Mouse (Mus musculus): ENCODE measurements around the gene Clic1. TPM values are rescaled to one million over a fixed set of nuclear protein-coding genes. Genes with fewer than 3 reads are reported as not detected.

The Clic1 gene
- polyA plus RNA-seq, 1 experiment from 2014 or later = 147 TPM

DNA sequence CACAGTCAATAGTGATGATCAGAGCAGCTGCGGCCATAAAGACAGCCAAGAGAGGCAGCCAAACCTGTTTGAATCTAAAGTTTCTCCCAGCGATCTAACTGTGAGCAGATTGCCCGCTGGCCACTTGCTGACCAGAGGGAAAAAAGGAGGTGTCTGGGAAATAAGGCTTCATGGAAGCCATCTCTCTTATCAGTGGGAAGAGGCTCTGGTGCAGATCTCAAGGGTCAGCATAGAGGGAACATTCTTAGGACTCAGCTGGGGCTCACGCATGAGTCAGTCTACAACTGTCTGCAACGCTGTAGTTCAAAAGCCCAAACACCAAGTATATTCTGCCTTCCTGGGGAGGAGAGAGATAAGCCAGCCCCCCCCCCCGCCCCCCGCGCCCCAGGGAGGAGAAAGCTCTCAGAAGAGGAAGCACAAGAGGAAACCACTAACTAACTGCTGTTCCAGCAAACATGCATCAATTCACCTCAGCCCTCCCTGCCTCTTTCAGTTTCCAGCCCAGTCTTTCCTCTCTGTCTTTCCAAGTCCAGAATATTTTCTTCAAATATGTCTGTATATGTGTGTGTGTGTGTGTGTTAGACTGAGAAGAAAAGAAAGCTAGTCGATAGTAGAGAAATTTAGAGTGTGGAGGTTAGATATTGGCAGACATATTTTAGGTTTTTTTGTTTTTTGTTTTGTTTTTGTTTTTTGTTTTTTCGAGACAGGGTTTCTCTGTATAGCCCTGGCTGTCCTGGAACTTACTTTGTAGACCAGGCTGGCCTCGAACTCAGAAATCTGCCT lies 1.4 kb upstream of the Clic1 start:
- Histone ChIP-seq H3K9me3 (replicated peaks) (no peaks in the 10 kb centered on the region), H3K36me3 (ENCODE audit: poor library complexity, severe bottlenecking) (peaks cover 11% of the 10 kb centered on the region), H3K9ac (no peak overlapping the region), H3K4me1 (peaks cover 56% of the 10 kb centered on the region), H3K4me2 (0 out of 2 replicates have a peak overlapping the region, but pooled peaks have one; percentile 7), H3K27me3 (no peaks in the 10 kb centered on the region), H3K4me3 (no peak overlapping the region), H3K27ac (peak overlapping the region; percentile 35)
- WGBS = 47% methylated on average over 11 of the region's 11 CpGs
- no peak for ATAC-seq

DNA sequence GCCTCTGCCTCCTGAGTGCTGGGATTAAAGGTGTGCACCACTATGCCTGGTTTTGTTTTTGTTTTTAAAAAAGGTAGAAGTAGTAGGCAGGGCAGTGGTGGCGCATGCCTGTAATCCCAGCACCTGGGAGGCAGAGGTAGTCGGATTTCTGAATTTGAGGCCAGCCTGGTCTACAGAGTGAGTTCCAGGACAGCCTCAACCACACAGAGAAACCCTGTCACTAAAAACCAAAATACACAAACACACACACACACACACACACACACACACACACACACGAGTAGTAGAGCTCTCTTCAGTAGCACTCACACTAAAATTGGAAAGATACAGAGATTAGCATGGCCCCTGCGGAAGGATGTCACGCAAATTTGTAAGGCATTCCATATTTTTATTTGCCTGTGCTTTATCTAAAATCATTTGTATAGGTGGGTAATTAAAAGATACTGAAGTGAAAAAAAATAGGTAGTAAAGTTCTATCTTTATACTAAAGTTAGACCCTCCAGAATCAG lies 780 bp upstream of the Clic1 start:
- peaks cover 56% of the 10 kb centered on the region for H3K4me1 ChIP-seq
- H3K4me2 ChIP-seq = peak overlapping the region; percentile 72
- H3K27ac ChIP-seq = peak overlapping the region; percentile 90; the same call in 1 of the 2 replicates
- ATAC-seq = no peak
- WGBS = 80% methylated on average over 5 of the region's 5 CpGs
- no peaks in the 10 kb centered on the region for H3K27me3 ChIP-seq
- H3K9me3 ChIP-seq (replicated peaks) = no peaks in the 10 kb centered on the region
- H3K4me3 ChIP-seq = no peak overlapping the region
- H3K36me3 ChIP-seq (ENCODE audit: poor library complexity, severe bottlenecking) = peaks cover 17% of the 10 kb centered on the region
- H3K9ac ChIP-seq = no peak overlapping the region

GRCm38 (mm10) chr17:35050126-35050750 lies 472 bp downstream of the Clic1 start:
- no peaks in the 10 kb centered on the region for H3K27me3 ChIP-seq
- H3K4me1 ChIP-seq = peaks cover 56% of the 10 kb centered on the region
- H3K4me2 ChIP-seq = peak overlapping the region; percentile 72
- H3K27ac ChIP-seq = peak overlapping the region; percentile 90
- H3K36me3 ChIP-seq (ENCODE audit: poor library complexity, severe bottlenecking) = peaks cover 26% of the 10 kb centered on the region
- 1% methylated on average over 27 of the region's 27 CpGs for WGBS
- H3K9me3 ChIP-seq (replicated peaks) = no peaks in the 10 kb centered on the region
- ATAC-seq = no peak
- H3K9ac ChIP-seq = peak overlapping the region; percentile 80
- H3K4me3 ChIP-seq = peak overlapping the region; percentile 48

DNA sequence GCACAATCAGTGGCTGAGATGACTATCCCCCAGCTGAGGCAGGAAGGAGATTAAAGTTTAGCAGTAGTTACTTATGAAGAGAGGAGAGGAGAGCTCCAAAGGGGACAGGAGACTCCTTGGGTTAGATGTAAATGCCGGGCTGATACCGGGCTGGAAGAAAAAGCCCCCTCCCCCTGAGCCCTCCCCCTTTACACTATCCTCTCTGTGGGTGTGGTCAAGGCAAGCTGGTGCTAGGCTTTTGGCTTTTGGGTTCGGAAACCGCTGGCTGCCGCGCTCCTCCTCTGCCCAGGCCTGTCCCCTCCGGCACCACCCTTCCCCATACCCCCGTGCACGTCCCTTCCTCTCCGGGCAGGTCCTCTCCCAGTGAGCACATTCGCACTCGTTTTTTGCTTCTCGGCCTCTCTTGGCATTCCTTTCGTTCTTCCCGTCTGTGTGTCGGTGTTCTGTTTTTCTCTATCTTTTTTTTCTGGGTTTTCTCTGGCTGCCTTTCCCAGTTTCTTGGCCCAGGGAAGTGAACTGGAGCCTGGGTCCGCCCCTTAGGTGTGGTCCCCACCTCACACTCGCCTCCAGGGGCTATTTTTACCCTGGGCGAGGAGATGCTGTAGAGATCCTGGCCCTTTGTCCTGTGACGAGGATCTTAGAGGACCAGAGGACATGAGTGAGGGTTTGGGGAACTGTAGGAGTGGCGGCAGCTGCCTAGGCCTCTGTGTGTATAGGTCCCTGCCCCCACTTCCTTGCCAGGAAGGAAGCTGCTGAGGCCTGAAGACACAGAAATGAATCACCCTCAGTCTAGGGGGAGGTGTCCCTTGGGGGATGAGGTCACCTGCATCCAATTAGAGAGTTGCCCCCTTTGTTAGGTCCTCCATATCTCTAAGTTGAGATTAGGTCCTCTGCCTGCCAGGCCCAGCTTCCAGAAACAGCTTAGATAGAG lies 1.7 kb downstream of the Clic1 start:
- Histone ChIP-seq H3K36me3 (ENCODE audit: poor library complexity, severe bottlenecking) (peaks cover 37% of the 10 kb centered on the region), H3K4me2 (peak overlapping the region; percentile 72), H3K27me3 (no peaks in the 10 kb centered on the region), H3K27ac (peak overlapping the region; percentile 93), H3K4me1 (peaks cover 47% of the 10 kb centered on the region), H3K9me3 (replicated peaks) (no peaks in the 10 kb centered on the region), H3K9ac (peak overlapping the region; percentile 80), H3K4me3 (peak overlapping the region; percentile 48)
- WGBS = 2% methylated on average over 21 of the region's 21 CpGs
- ATAC-seq = peak; percentile 39

DNA sequence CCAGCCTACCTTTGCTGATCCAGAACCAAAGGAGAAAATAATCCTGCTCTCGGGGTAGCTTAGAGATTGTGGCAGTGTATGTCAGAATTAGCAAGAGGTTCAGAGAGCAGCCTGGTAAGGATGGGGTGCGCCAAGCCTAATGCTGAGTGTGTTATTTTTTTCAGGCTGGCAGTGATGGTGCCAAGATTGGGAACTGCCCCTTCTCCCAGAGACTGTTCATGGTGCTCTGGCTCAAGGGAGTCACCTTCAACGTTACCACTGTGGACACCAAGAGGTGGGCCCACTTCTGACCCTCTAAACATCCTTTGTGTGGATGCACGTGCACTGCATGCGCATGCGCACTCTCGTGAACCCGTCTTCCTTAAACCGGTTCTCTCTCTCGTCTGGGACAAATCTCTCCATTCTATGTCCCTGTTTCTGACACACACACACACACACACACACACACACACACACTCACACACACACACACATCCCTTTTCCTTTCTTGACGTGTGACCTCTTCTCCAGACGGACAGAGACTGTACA lies 2.6 kb downstream of the Clic1 start:
- H3K27me3 ChIP-seq = no peaks in the 10 kb centered on the region
- ATAC-seq = no peak
- peak overlapping the region; percentile 72 for H3K4me2 ChIP-seq
- H3K4me1 ChIP-seq = peaks cover 40% of the 10 kb centered on the region
- H3K36me3 ChIP-seq (ENCODE audit: poor library complexity, severe bottlenecking) = peaks cover 41% of the 10 kb centered on the region
- 73% methylated on average over 11 of the region's 12 CpGs for WGBS
- H3K9me3 ChIP-seq (replicated peaks) = no peaks in the 10 kb centered on the region
- H3K9ac ChIP-seq = peak overlapping the region; percentile 80
- H3K27ac ChIP-seq = peak overlapping the region; percentile 93
- H3K4me3 ChIP-seq = peak overlapping the region; percentile 48

DNA sequence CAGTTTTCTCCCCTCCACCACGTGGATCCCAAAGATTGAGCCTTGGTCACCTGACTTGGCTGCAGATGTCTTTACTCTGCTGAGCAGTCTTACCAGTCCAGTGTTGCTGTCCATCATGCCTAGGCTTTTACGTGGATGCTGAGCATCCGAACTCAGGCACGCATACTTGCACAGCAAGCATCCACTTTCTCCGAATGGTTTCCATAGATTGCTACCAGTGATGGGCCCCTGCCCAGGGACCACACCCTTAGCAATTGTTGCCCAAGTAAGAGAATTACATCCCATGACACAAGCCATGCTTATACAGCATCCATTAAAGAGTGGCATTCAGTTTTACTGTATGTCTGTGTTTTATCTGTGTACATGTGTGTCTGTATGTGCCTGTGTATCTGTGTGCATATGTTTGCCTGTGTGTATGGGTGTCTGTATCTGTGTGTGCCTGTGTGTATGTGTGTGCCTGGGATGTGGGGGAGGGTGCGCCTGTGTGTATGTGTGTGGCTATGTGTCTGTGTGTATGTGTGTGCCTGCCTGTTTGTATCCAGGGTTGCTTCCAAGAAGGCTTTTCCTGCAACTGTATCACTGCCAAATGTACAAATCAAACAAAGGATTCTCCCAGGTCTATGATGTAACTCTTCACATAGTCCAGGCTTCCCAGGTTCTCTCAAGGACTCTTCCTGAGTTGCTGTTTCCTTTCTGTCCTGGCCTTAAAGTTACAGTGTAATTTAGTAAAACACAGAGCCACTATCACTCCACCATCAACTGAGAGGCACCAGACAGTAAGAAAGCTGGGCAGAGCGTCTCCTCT lies 6.1 kb downstream of the Clic1 start:
- H3K36me3 ChIP-seq (ENCODE audit: poor library complexity, severe bottlenecking) = peaks cover 54% of the 10 kb centered on the region
- WGBS = 90% methylated on average over 7 of the region's 7 CpGs
- H3K9ac ChIP-seq = no peak overlapping the region
- H3K4me2 ChIP-seq = no peak overlapping the region
- H3K27me3 ChIP-seq = no peaks in the 10 kb centered on the region
- no peaks in the 10 kb centered on the region for H3K9me3 ChIP-seq (replicated peaks)
- H3K4me3 ChIP-seq = no peak overlapping the region
- no peak overlapping the region for H3K27ac ChIP-seq
- H3K4me1 ChIP-seq = peaks cover 36% of the 10 kb centered on the region
- ATAC-seq = no peak

DNA sequence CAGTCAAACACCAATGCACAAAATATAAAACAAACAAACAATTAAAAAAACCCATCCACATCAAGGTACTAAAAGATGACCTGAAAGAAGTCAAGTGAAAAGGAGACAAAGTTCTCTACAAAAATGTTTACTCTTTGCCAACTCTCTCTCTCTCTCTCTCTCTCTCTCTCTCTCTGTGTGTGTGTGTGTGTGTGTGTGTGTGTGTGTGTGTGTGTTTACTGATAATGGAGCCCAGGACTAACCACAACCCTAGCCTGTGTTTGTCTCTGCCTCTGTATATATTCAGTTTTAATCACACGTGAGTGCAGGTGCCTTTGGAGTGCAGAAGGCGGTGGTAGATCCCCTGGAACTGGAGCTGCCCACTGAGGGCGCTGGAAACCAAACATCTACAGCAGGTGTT lies 7.3 kb downstream of the Clic1 start:
- no peak for ATAC-seq
- Histone ChIP-seq H3K4me3 (no peak overlapping the region), H3K9me3 (replicated peaks) (no peaks in the 10 kb centered on the region), H3K36me3 (ENCODE audit: poor library complexity, severe bottlenecking) (peaks cover 64% of the 10 kb centered on the region), H3K4me2 (no peak overlapping the region), H3K27ac (no peak overlapping the region), H3K9ac (no peak overlapping the region), H3K4me1 (peaks cover 34% of the 10 kb centered on the region), H3K27me3 (no peaks in the 10 kb centered on the region)
- 85% methylated on average over 3 of the region's 3 CpGs for WGBS

DNA sequence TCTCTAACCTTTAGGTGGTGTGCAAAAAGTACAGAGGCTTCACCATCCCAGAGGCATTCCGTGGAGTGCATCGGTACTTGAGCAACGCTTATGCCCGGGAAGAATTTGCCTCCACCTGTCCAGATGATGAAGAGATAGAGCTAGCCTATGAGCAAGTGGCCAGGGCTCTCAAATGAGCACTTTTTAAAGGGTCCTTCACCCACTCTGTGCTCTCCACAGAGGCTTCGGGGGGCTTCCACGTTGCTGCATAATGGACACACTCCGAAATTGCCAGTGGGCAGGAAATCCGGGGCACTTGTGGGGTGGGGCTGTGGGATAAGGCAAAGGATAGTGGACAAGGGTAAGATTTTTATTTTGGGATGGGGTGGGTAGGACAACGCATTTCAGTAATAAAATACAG lies 8.6 kb downstream of the Clic1 start:
- Histone ChIP-seq H3K4me2 (peak overlapping the region; percentile 91), H3K27me3 (peaks cover 3% of the 10 kb centered on the region; the same call in 1 of the 2 replicates), H3K9ac (no peak overlapping the region), H3K36me3 (ENCODE audit: poor library complexity, severe bottlenecking) (peaks cover 65% of the 10 kb centered on the region), H3K27ac (peak overlapping the region; percentile 94; the same call in 1 of the 2 replicates), H3K4me3 (peak overlapping the region; percentile 79), H3K4me1 (peaks cover 30% of the 10 kb centered on the region), H3K9me3 (replicated peaks) (no peaks in the 10 kb centered on the region)
- ATAC-seq = 0 out of 2 replicates have a peak, but pooled peaks have one; percentile 0
- WGBS = 78% methylated on average over 9 of the region's 9 CpGs

DNA sequence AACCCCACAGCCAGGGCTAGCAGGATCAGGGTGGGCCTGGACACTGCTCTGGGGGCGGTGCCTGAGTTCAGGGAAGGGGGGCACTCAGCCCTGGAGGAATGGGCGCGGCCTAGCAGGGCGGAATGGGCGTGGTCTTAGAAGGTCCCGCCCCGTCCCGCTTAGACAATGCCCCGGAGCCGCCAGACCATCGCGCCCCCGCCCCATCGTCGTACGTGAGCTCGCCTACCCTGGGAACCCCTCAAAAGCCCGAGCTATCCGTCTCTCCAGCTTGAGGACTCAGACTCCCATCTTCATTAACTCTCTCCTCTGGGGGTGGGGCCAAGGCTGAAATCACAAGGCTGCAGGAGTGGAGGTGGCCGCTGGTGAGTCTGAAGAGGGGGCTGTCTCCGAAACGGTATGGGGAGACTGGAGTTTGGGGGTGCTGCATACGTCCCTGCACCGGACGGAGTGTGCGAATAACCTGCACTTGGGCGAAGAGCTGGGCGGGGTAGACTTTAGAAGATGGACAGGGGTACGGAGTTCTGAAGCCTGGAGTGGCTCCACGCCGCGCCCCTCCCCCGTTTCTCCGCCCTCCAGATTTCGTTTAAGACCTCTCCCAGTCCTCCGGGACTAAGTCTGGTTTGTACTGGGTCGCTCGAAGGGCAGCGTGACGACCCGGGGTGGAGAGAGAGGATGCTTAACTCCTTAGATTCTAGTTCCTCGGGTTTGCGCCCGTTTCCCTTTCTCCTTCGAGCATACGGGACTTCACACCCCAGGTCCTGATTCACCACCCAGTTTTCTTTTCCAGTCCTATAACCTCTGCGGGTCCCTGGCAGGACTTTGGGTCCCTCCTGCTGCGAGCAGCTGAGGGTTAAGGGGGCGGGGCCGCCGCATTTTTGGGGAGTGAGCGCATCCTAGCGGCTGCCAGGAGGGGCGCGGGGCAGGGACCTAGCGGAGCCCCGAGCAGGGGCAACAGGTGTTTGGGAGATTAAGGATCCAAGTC lies 9.4 kb downstream of the Clic1 start, which contains the start of gene Ddah2:
TSS of gene Ddah2 (plus strand) at position 125 of the 982 bp plus-strand sequence.
- peak; percentile 92 for ATAC-seq
- H3K4me1 ChIP-seq = peaks cover 32% of the 10 kb centered on the region
- H3K4me3 ChIP-seq = peak within 1 kb of the TSS; percentile 79
- peak within 1 kb of the TSS; percentile 91 for H3K4me2 ChIP-seq
- H3K9me3 ChIP-seq (replicated peaks) = no peaks in the 10 kb centered on the region
- peaks cover 12% of the 10 kb centered on the region for H3K27me3 ChIP-seq
- under 1% methylated on average over 57 of the region's 57 CpGs for WGBS
- H3K27ac ChIP-seq = peak within 1 kb of the TSS; percentile 94
- peaks cover 59% of the 10 kb centered on the region for H3K36me3 ChIP-seq (ENCODE audit: poor library complexity, severe bottlenecking)
- peak within 1 kb of the TSS; percentile 90 for H3K9ac ChIP-seq

DNA sequence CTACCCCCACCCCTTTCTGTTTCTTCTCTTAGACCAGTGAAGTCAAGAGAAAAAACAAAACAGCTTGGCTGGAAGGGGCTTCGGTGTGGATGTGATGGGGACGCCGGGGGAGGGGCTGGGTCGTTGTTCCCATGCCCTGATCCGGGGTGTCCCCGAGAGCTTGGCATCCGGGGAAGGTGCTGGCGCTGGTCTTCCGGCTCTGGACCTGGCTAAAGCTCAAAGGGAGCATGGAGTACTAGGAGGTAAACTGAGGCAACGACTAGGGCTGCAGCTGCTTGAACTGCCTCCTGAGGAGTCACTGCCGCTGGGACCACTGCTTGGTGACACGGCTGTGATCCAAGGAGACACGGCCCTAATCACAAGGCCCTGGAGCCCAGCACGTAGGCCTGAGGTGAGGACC lies 10.3 kb downstream of the Clic1 start:
- Histone ChIP-seq H3K4me3 (peak overlapping the region; percentile 79), H3K36me3 (ENCODE audit: poor library complexity, severe bottlenecking) (peaks cover 53% of the 10 kb centered on the region), H3K4me1 (peaks cover 40% of the 10 kb centered on the region), H3K4me2 (peak overlapping the region; percentile 91), H3K9me3 (replicated peaks) (no peaks in the 10 kb centered on the region), H3K27me3 (peaks cover 21% of the 10 kb centered on the region), H3K27ac (peak overlapping the region; percentile 94; the same call in 1 of the 2 replicates), H3K9ac (peak overlapping the region; percentile 90)
- ATAC-seq = 0 out of 2 replicates have a peak, but pooled peaks have one; percentile 1
- WGBS = 23% methylated on average over 14 of the region's 14 CpGs
